Mouse (Mus musculus): ENCODE measurements around the gene Gys2. TPM values are rescaled to one million over a fixed set of nuclear protein-coding genes. Genes with fewer than 3 reads are reported as not detected.

Gene Gys2
- polyA plus RNA-seq, 1 experiment = 1.3 TPM

- no peak for DNase-seq
- TF ChIP-seq CTCF (IDR thresholded peaks at IDR 0.05; ENCODE audit: insufficient read depth, low read length) = no peak
- TF ChIP-seq POLR2A (IDR thresholded peaks at IDR 0.05; ENCODE audit: borderline replicate concordance, extremely low read depth, low read depth, low read length) = no peak
- Histone ChIP-seq H3K4me1 (ENCODE audit: control insufficient read depth, insufficient read depth, low read length) (0 out of 2 replicates have a peak, but pooled peaks cover 5% of the 10 kb centered on the region), H3K4me3 (replicated peaks; ENCODE audit: extremely low read depth, low read depth, low read length) (peak overlapping the region; percentile 71)
- 1% methylated on average over 31 of the region's 31 CpGs for WGBS
These were observed 86.5 kb downstream of the Gys2 start for GRCm38 (mm10) chr6:142386285-142387010.

GRCm38 (mm10) chr6:142384521-142384920, 88.4 kb downstream of the Gys2 start:
- Histone ChIP-seq H3K4me3 (replicated peaks; ENCODE audit: extremely low read depth, low read depth, low read length) (no peak overlapping the region), H3K4me1 (ENCODE audit: control insufficient read depth, insufficient read depth, low read length) (0 out of 2 replicates have a peak, but pooled peaks cover 5% of the 10 kb centered on the region)
- WGBS = 86% methylated on average over 9 of the region's 9 CpGs
- TF ChIP-seq POLR2A (IDR thresholded peaks at IDR 0.05; ENCODE audit: borderline replicate concordance, extremely low read depth, low read depth, low read length) (no peak), CTCF (IDR thresholded peaks at IDR 0.05; ENCODE audit: insufficient read depth, low read length) (no peak)
- DNase-seq = no peak

GRCm38 (mm10) chr6:142381615-142382014, 91.3 kb downstream of the Gys2 start:
- TF ChIP-seq POLR2A (IDR thresholded peaks at IDR 0.05; ENCODE audit: borderline replicate concordance, extremely low read depth, low read depth, low read length) (no peak), CTCF (IDR thresholded peaks at IDR 0.05; ENCODE audit: insufficient read depth, low read length) (no peak)
- H3K4me3 ChIP-seq (replicated peaks; ENCODE audit: extremely low read depth, low read depth, low read length) = no peak overlapping the region
- 93% methylated on average over 7 of the region's 7 CpGs for WGBS
- DNase-seq = no peak
- no peaks in the 10 kb centered on the region for H3K4me1 ChIP-seq (ENCODE audit: control insufficient read depth, insufficient read depth, low read length)

- 73% methylated on average over 6 of the region's 6 CpGs for WGBS
- H3K4me1 ChIP-seq (ENCODE audit: control insufficient read depth, insufficient read depth, low read length) = no peaks in the 10 kb centered on the region
- H3K4me3 ChIP-seq (replicated peaks; ENCODE audit: extremely low read depth, low read depth, low read length) = no peak overlapping the region
- DNase-seq = no peak
- TF ChIP-seq POLR2A (IDR thresholded peaks at IDR 0.05; ENCODE audit: borderline replicate concordance, extremely low read depth, low read depth, low read length) (no peak), CTCF (IDR thresholded peaks at IDR 0.05; ENCODE audit: insufficient read depth, low read length) (no peak)
These were observed 92.9 kb downstream of the Gys2 start for GRCm38 (mm10) chr6:142379961-142380360.

- WGBS = 81% methylated on average over 8 of the region's 8 CpGs
- TF ChIP-seq CTCF (IDR thresholded peaks at IDR 0.05; ENCODE audit: insufficient read depth, low read length) = no peak
- TF ChIP-seq POLR2A (IDR thresholded peaks at IDR 0.05; ENCODE audit: borderline replicate concordance, extremely low read depth, low read depth, low read length) = no peak
These were observed 94.2 kb downstream of the Gys2 start for GRCm38 (mm10) chr6:142378576-142379330.

GRCm38 (mm10) chr6:142377081-142377480, 95.8 kb downstream of the Gys2 start:
- WGBS = 72% methylated on average over 1 of the region's 1 CpGs
- DNase-seq = no peak
- Histone ChIP-seq H3K4me3 (replicated peaks; ENCODE audit: extremely low read depth, low read depth, low read length) (no peak overlapping the region), H3K4me1 (ENCODE audit: control insufficient read depth, insufficient read depth, low read length) (no peaks in the 10 kb centered on the region)
- TF ChIP-seq POLR2A (IDR thresholded peaks at IDR 0.05; ENCODE audit: borderline replicate concordance, extremely low read depth, low read depth, low read length) (no peak), CTCF (IDR thresholded peaks at IDR 0.05; ENCODE audit: insufficient read depth, low read length) (no peak)

More at GRCm38 (mm10) chr6:142378576-142379330, 94.2 kb downstream of the Gys2 start:
- Histone ChIP-seq H3K4me3 (replicated peaks; ENCODE audit: extremely low read depth, low read depth, low read length) (no peak overlapping the region), H3K4me1 (ENCODE audit: control insufficient read depth, insufficient read depth, low read length) (no peaks in the 10 kb centered on the region)
- DNase-seq = no peak

Other genes starting within 250 kb of the Gys2 start
- 0.15 TPM in 1 of 2 replicates, not detected in the other for gene Iapp, start 174.7 kb downstream of the Gys2 start, polyA plus RNA-seq (2012; rRNA removed)
- gene Slco1a5, start 150.1 kb downstream of the Gys2 start, polyA plus RNA-seq (2012; rRNA removed) = 0.18 and 0.20 TPM in 2 replicates
- 4.1 TPM in 2 replicates for gene Pyroxd1, start 127.5 kb downstream of the Gys2 start, polyA plus RNA-seq (2012; rRNA removed)
- 5.7 and 10.3 TPM in 2 replicates for gene Recql, start 86.0 kb downstream of the Gys2 start, polyA plus RNA-seq (2012; rRNA removed)
- 5.4 and 10.1 TPM in 2 replicates for gene Golt1b, start 85.9 kb downstream of the Gys2 start, polyA plus RNA-seq (2012; rRNA removed)
- 0.65 and 0.92 TPM in 2 replicates for gene Spx, start 59.7 kb downstream of the Gys2 start, polyA plus RNA-seq (2012; rRNA removed)
- gene Ldhb, start 34.8 kb upstream of the Gys2 start, polyA plus RNA-seq (2012; rRNA removed) = 138 and 224 TPM in 2 replicates
- 7.8 and 8.1 TPM in 2 replicates for gene Kcnj8, start 98.5 kb upstream of the Gys2 start, polyA plus RNA-seq (2012; rRNA removed)
- 2.4 and 4.5 TPM in 2 replicates for gene Abcc9, start 229.2 kb upstream of the Gys2 start, polyA plus RNA-seq (2012; rRNA removed)